Mouse (Mus musculus) heart, embryonic 11.5 days (tissue): ENCODE results near the gene Smc5. TPM values are rescaled to one million over a fixed set of nuclear protein-coding genes. Genes with fewer than 3 reads are reported as not detected.

Source experiments
- ATAC-seq: fragments of 200-750 bp; cut with Nextera tagmentation; replicated peaks from 2 replicates; pipeline ENCODE4 v1.8.0; 2017; ENCODE audit warnings: moderate library complexity; ENCODE audit not compliant: insufficient number of reproducible peaks, low FRiP score, low TSS enrichment
- H3K27ac ChIP-seq: fragments of 300-500 bp; sonication (generic); 2 replicates; pipeline ENCODE4 v1.5.1; 2014; ENCODE audit warnings: mild to moderate bottlenecking, low read depth, low read length
- H3K27me3 ChIP-seq: fragments of 300-500 bp; sonication (generic); 2 replicates; pipeline ENCODE4 v1.6.1; 2014; ENCODE audit warnings: mild to moderate bottlenecking, low read length, mixed read lengths; ENCODE audit not compliant: control insufficient read depth, insufficient read depth
- H3K36me3 ChIP-seq: fragments of 300-500 bp; sonication (generic); 2 replicates; pipeline ENCODE4 v1.6.1; 2014; ENCODE audit warnings: mild to moderate bottlenecking, low read length, moderate library complexity, mixed read lengths; ENCODE audit not compliant: control insufficient read depth, insufficient read depth
- H3K4me1 ChIP-seq: fragments of 300-500 bp; sonication (generic); 2 replicates; pipeline ENCODE4 v1.6.1; 2014; ENCODE audit warnings: low read length; ENCODE audit not compliant: control insufficient read depth, insufficient read depth
- H3K4me2 ChIP-seq: fragments of 300-500 bp; sonication (generic); 2 replicates; pipeline ENCODE4 v1.6.1; 2014; ENCODE audit warnings: mild to moderate bottlenecking, moderate library complexity
- H3K4me3 ChIP-seq: fragments of 300-500 bp; sonication (generic); 2 replicates; pipeline ENCODE4 v1.5.1; 2014; ENCODE audit warnings: low read depth, low read length
- H3K9ac ChIP-seq: fragments of 300-500 bp; sonication (generic); 2 replicates; pipeline ENCODE4 v1.6.1; 2014; ENCODE audit warnings: mild to moderate bottlenecking, low read depth, low read length, moderate library complexity
- H3K9me3 ChIP-seq: fragments of 300-500 bp; sonication (generic); replicated peaks from 2 replicates; pipeline ENCODE4 v1.6.1; 2016; ENCODE audit warnings: low read length; ENCODE audit not compliant: control insufficient read depth
- WGBS: fragments of 180-500 bp; shearing (Covaris S2); extraction: QIAGEN DNeasy Blood & Tissue Kit; methylation state at CpG from one replicate; pipeline ENCODE4 v1.1.7; 2014; ENCODE audit not compliant: insufficient replicate concordance; 5-methylcytosine and 5-hydroxymethylcytosine counted together
- polyA plus RNA-seq: library from polyadenylated mRNA; unstranded; fragments of >200 nt; fragmentation: Nextera tagmentation; extraction: Ambion mirVana; gene quantifications from 2 replicates; pipeline ENCODE4 v1.2.1, GENCODE M21; 2014

Smc5 gene
- polyA plus RNA-seq, 1 experiment from 2014 or later = 36.4 TPM

- WGBS = 90% methylated on average over 16 of the region's 16 CpGs
- ATAC-seq = no peak
- Histone ChIP-seq H3K4me1 (peaks cover 2% of the 10 kb centered on the region; the same call in 1 of the 2 replicates), H3K4me3 (no peak overlapping the region), H3K9me3 (no peaks in the 10 kb centered on the region), H3K9ac (no peak overlapping the region), H3K27me3 (no peaks in the 10 kb centered on the region), H3K36me3 (no peaks in the 10 kb centered on the region), H3K4me2 (no peak overlapping the region), H3K27ac (no peak overlapping the region)
These were observed 109.0 kb downstream of the Smc5 start for GRCm38 (mm10) chr19:23164651-23165240.

- Histone ChIP-seq H3K4me2 (no peak overlapping the region), H3K9me3 (no peaks in the 10 kb centered on the region), H3K4me1 (peaks cover 2% of the 10 kb centered on the region; the same call in 1 of the 2 replicates), H3K36me3 (no peaks in the 10 kb centered on the region), H3K9ac (no peak overlapping the region), H3K4me3 (no peak overlapping the region), H3K27me3 (no peaks in the 10 kb centered on the region), H3K27ac (no peak overlapping the region)
- ATAC-seq = no peak
- WGBS = 58% methylated on average over 3 of the region's 3 CpGs
These were observed 110.3 kb downstream of the Smc5 start for GRCm38 (mm10) chr19:23163361-23163760.

GRCm38 (mm10) chr19:23162877-23163276, 110.8 kb downstream of the Smc5 start:
- H3K36me3 ChIP-seq = no peaks in the 10 kb centered on the region
- H3K27ac ChIP-seq = no peak overlapping the region
- no peaks in the 10 kb centered on the region for H3K27me3 ChIP-seq
- H3K4me2 ChIP-seq = no peak overlapping the region
- no peak for ATAC-seq
- H3K4me3 ChIP-seq = no peak overlapping the region
- peaks cover 2% of the 10 kb centered on the region; the same call in 1 of the 2 replicates for H3K4me1 ChIP-seq
- H3K9ac ChIP-seq = no peak overlapping the region
- WGBS = 64% methylated on average over 6 of the region's 6 CpGs
- H3K9me3 ChIP-seq = no peaks in the 10 kb centered on the region

GRCm38 (mm10) chr19:23162387-23162809, 111.3 kb downstream of the Smc5 start:
- Histone ChIP-seq H3K9ac (no peak overlapping the region), H3K9me3 (no peaks in the 10 kb centered on the region), H3K36me3 (no peaks in the 10 kb centered on the region), H3K27ac (no peak overlapping the region), H3K4me3 (no peak overlapping the region), H3K4me2 (no peak overlapping the region), H3K27me3 (no peaks in the 10 kb centered on the region), H3K4me1 (peaks cover 2% of the 10 kb centered on the region; the same call in 1 of the 2 replicates)
- 23% methylated on average over 8 of the region's 8 CpGs for WGBS
- ATAC-seq = 0 out of 2 replicates have a peak, but pooled peaks have one; percentile 39

- H3K9ac ChIP-seq = no peak overlapping the region
- no peak for ATAC-seq
- no peak overlapping the region for H3K27ac ChIP-seq
- WGBS = 73% methylated on average over 10 of the region's 10 CpGs
- H3K36me3 ChIP-seq = no peaks in the 10 kb centered on the region
- no peaks in the 10 kb centered on the region for H3K27me3 ChIP-seq
- no peak overlapping the region for H3K4me2 ChIP-seq
- H3K4me1 ChIP-seq = peaks cover 2% of the 10 kb centered on the region; the same call in 1 of the 2 replicates
- H3K9me3 ChIP-seq = no peaks in the 10 kb centered on the region
- no peak overlapping the region for H3K4me3 ChIP-seq
These were observed 113.8 kb downstream of the Smc5 start for GRCm38 (mm10) chr19:23159780-23160395.

Other genes starting within 250 kb of the Smc5 start
- gene Klf9, start 132.7 kb downstream of the Smc5 start, polyA plus RNA-seq = 1.2 and 1.6 TPM in 2 replicates
- 1.5 and 1.8 TPM in 2 replicates for gene Mamdc2, start 174.5 kb upstream of the Smc5 start, polyA plus RNA-seq